Mouse (Mus musculus) kidney, postnatal 4 days (tissue): ENCODE data around the gene Dbp.

Source experiments
- DNase-seq, 2 experiments: peaks; one replicate each; pipeline ENCODE4 v3.0.0; 2021; ENCODE audit warnings: mixed read lengths in 2 of 2

Dbp gene

GRCm38 (mm10) chr7:45712022-45712757 is 7.3 kb downstream of the Dbp start:
- peak; percentile 54 to 67 for DNase-seq

GRCm38 (mm10) chr7:45713396-45713795 is 8.5 kb downstream of the Dbp start:
- no peak for DNase-seq

GRCm38 (mm10) chr7:45713881-45714520 is 9.1 kb downstream of the Dbp start:
- DNase-seq = no peak

DNA sequence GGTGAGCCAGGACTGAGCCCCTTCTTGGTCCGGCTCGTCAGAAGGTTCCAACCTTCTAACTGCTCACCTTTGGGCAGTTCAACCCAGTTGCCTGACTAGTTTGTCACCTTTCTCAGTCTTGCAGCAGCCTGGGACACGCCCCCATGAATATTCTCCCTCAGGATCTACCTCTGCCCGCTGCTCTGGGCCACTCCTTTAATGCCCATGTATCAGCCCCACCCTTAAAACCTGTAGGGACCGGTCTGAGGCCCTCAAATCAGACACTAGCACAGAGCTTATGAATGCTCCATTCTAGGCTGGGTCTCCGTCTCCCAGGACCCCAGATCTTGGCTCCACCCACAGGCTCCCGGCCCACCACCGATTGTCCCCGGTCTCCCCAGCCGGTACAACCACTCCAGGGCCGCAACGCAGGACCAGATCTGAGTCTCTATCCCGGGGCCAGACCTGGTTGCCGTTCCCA is 9.8 kb downstream of the Dbp start:
- DNase-seq = no peak

GRCm38 (mm10) chr7:45715090-45715708 is 10.3 kb downstream of the Dbp start, which contains the start of gene Rpl18:
Gene Rpl18, plus strand, starts transcription at chr7:45715457.
- DNase-seq = peak; percentile 98 to 99

- no peak for DNase-seq
Observed at GRCm38 (mm10) chr7:45715741-45716459, 11.0 kb downstream of the Dbp start.

DNA sequence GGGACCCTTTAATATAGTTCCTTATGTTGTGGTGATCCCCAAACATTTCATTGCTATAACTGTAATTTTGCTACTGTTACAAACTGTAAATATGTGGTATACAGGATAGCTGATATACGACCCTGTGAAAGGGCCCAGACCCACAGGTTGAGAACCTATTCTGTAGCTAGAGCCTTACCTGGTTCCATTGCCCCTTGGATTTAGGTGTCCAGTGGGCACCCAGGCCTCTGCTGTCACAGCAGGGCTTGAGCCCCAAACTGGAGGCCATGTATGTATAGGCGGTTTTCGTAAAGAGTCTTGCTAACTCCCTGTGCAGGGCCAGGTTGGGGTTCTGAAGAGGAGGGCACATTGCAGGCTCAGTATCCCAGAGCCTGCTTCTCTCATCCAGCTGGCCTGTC is 11.6 kb downstream of the Dbp start:
- no peak for DNase-seq

- DNase-seq = no peak
Observed at GRCm38 (mm10) chr7:45716952-45717917, 12.3 kb downstream of the Dbp start.

DNA sequence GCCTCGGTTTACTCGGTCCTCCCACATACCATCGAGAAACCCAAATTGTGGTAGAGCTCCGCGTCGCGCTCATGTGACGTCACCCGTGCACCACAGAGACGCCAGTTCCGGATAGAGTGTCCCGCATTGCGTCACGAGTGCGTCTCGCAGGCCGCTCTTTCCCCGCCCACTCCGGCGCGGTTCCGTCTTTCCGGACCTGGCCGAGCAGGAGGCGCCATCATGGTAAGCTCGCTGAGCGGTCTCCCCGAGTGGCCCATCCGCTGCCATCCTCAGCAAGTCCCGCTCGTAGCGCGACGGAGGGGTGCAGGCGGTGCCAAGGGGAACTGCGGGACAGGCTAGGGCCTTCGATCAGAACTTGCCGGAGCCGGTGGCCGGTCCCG is 13.0 kb downstream of the Dbp start, which contains the start of gene Sphk2:
TSS of gene Sphk2 (minus strand) at position 85 of the 380 bp plus-strand sequence.
- peak; percentile 99 to 100 for DNase-seq

- DNase-seq = no peak
Observed at GRCm38 (mm10) chr7:45718331-45718730, 13.4 kb downstream of the Dbp start.

DNA sequence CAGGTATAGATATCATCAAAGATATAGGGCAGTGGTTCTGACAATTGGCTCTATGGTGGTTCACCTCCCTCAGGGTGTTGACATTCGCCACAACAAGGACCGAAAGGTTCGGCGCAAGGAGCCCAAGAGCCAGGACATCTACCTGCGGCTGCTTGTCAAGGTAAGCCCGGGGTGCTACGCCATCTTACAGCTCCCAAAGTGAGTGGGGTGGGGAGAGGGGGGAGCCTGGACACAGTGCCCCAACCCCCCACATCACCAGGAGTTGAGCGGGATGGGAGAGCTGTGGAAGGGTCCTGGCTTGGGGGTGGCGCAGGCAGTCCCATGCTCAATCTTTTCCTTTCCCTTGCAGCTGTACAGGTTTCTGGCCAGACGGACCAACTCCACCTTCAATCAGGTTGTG is 14.3 kb downstream of the Dbp start:
- no peak for DNase-seq

DNA sequence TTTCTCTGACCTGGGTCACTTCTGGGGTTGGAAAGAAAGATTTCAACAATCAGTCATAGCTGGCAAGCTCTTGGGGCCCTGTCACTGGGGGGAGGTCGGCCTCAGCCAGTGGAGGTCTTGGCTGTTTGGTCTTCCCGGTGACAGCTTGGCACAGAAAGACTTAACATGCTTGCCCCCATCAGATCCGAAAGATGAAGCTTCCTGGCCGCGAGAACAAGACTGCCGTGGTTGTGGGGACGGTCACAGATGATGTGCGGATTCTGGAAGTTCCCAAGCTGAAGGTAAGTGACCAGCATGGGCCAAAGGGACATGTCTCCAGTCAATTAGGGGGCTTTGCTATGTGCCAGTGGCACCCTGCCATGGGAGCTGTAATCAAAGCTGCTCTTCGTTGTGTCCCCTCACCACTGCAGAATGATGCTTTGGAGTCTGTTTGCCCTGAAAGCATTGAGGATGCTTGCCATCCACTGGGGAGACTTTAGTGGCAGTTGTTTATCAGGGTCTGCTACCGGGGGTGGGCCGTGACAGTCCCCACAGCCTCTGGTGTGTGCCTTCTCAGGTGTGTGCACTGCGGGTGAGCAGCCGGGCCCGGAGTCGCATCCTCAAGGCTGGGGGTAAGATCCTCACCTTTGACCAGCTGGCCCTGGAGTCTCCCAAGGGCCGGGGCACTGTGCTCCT is 15.0 kb downstream of the Dbp start:
- no peak for DNase-seq

GRCm38 (mm10) chr7:45720413-45721233 is 15.7 kb downstream of the Dbp start, which contains the start of gene Fam83e:
Gene Fam83e, plus strand, starts transcription at chr7:45721212.
- DNase-seq = peak in 1 of 2 experiments; percentile 32

DNA sequence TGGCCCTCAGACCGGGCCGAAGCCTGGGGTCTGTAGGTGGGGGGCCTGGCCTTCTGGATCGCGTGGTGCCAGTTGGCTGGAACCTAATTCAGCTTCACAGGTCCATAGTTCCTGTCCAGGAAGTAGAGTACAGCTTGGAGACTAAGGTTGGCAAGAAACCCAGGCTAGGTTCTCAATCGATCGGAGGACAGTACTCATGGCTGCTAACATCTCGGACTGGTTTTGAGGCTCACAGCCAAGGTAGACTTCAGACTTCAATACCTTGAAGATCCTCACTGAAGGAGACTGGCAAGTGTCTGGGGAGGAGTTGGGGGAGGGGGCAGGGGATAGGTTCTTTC is 16.3 kb downstream of the Dbp start:
- DNase-seq = no peak

DNA sequence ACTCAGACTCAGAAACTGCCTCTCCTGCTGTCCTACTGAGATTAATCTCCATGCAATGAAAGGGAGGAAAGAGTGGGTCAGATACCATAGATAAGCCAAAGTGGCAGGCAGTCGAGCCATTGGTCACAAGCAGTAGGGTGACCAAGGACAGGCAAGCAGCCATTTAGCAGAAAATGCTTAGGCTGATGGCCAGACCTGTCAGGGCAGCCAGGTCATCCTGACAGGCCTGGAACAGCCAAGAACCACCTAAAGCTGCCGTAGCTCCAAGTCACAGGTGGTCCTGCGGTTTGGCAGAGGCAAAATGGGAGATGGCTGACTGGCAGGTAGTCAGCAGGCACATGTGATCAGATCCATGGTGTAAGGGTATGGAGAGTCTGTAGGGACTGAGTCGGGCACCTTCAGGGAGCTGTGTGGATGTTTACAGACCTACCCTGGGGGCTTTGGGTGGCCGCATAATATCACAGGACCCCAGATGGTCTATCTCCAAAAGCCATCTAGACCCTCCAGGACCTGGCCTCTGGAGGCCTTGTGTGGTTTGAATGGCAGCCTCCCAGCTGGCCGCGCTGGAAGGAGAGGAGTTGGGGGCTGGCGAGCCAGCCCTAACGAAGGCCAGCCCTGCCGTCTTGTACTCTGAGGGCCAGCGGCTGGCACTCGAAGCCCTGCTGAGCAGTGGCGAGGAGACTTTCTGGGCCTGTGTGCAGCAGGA is 16.9 kb downstream of the Dbp start:
- DNase-seq = no peak

- DNase-seq = peak in 1 of 2 experiments; percentile 39
Observed at GRCm38 (mm10) chr7:45722348-45722713, 17.4 kb downstream of the Dbp start.

DNA sequence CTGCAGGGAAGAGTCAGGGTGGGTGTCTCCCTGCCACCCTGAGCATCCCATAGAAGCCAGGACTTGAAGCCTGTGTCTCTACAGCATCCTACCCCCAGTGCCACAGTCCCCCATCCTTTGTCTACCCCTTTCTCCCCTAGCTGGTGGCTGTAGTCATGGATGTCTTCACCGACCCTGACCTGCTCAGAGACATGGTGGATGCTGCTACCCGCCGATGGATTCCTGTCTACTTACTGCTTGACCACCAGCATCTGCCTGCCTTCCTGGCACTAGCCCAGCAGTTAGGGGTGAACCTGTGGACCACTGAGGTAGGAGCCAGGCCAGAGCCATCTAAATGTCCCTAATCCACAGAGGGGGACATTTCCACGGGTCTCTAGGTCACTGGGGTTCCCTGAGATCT is 18.4 kb downstream of the Dbp start:
- no peak for DNase-seq

- DNase-seq = no peak
Observed at GRCm38 (mm10) chr7:45723781-45724180, 18.9 kb downstream of the Dbp start.

- DNase-seq = no peak
Observed at GRCm38 (mm10) chr7:45725151-45725550, 20.3 kb downstream of the Dbp start.

- DNase-seq = no peak
Observed at GRCm38 (mm10) chr7:45725713-45726112, 20.8 kb downstream of the Dbp start, which contains the start of gene Spaca4. Gene Spaca4, minus strand, starts transcription at chr7:45725813.
